Mouse (Mus musculus) kidney, adult 2 months (tissue): ENCODE measurements around the gene Flrt2.

ENCODE experiments used
- CTCF ChIP-seq: fragments of 200-500 bp; conservative IDR thresholded peaks from 2 replicates; pipeline ENCODE4 v1.5.1; 2011; ENCODE audit warnings: low read depth, mild to moderate bottlenecking, control low read depth, low read length, moderate library complexity, mixed read lengths; ENCODE audit not compliant: insufficient read depth, insufficient read length
- POLR2A ChIP-seq: fragments of 200-500 bp; IDR thresholded peaks from one replicate; pipeline ENCODE4 v1.6.1; 2011; ENCODE audit warnings: low read depth, low read length, control low read depth

GRCm38 (mm10) chr12:95692948-95693650 lies 1.1 kb downstream of the Flrt2 start:
- TF ChIP-seq CTCF (no peak), POLR2A (no peak)
